Mouse (Mus musculus) cerebellum, postnatal 10 days (tissue): ENCODE measurements at regions not wholly inside any gene's neighbourhood (a gene's known extent, or its start where the extent isn't known, plus 50 kb on each side); places are given as distances from the start of the nearest gene placed in this dataset.
A peak's percentile ranks its signal among the peaks of the same experiment; 100 is the strongest.

Source experiments
- DNase-seq, 2 experiments: peaks; one replicate each; pipeline ENCODE4 v3.0.0; 2021; ENCODE audit warnings: mixed read lengths in 2 of 2

DNA sequence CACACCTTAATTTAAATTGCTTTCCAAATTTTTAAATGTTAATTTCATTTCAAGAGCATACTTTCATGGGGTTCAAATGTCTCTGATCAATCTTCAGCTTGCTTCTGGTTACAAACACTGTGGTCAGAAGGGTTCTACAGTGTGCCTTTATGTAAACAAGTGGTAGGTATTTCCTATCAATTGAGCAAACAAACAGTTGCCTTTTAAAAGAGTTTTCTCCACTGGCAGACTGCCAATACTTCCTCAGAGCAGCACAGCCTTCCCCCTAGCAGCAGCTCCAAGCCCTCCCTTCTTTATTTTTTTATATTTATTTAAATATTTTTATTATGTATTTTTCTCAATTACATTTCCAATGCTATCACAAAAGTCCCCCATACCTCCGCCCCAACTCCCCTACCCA lies 977.8 kb downstream of the Fstl5 start:
- DNase-seq: peak; percentile 3 to 16

DNA sequence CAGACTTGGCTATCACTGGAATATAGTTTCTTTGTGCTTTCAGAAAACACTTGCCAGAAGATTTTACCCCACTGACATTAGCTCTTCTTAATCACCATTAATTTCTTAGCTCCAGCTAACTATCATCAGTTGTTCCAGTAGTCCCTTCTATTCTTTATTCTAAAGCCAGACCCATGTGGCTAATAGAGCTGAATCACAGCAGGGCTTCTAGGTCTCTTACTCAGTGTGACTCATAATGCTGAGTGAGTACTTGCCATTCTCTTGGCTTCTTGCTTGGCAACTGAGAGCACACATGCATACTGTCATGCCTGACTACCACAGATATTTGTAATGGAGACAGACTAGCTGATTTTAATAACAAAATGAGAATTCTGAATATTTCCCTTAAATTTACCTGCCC lies 1001.0 kb downstream of the Fstl5 start:
- peak; percentile 1 to 2 for DNase-seq

DNA sequence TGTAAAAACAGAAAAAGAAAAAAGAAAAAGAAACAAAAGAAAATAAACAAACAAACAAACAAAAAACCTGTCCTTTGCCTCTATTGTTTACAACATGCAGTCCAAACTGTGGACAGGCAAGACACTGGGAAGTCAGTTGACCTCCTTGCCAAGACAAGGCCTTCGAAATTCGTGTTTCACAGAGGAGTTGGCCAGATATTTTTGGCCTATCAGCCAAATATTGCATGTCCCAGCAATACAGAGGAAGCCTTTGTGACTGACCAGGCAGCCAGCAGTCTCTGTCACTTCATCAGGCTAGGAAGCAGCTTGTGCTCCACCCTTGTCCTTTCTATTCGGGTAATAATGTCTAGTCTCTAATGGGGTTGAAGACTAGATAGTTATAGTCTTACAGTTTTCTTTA lies 1017.7 kb downstream of the Fstl5 start:
- peak; percentile 8 to 10 for DNase-seq

DNA sequence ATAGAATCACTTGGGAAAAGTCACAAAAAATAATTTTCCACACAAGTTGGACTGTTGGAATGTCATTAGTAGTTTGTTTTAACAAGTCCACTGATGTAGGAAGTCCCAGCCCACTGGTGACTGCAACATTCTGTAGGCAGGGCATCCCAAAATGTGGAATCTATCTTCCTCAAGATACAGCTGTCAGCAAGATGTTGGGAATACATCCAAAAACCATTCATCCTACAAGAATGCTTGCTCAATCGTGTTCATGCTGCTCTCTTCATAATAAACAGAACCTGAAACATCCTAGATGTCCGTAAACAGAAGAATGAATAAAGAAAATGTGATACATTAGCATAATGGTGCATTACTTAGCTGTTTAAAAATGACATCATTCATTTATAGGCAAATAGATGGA lies 1038.9 kb downstream of the Fstl5 start:
- DNase-seq: no peak

DNA sequence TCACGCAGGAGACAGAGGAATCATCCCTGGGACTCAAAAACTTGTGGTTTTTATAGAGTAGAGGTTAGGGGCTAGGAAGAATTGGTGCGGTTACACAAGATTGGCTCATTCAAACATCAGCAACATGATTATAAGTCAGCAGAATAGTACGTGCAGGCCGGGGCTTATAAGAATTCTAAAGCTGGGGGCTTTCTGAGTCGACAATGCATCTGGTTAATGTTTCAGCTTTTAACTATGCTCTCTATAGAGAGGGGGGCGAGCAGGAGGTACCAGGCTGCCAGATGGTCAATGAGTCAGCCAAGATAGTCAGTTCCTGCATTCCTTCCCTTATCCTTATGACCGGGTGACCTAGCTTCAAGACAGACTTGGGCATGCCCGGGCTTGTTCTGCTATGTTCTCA lies 1046.5 kb downstream of the Fstl5 start:
- no peak for DNase-seq

DNA sequence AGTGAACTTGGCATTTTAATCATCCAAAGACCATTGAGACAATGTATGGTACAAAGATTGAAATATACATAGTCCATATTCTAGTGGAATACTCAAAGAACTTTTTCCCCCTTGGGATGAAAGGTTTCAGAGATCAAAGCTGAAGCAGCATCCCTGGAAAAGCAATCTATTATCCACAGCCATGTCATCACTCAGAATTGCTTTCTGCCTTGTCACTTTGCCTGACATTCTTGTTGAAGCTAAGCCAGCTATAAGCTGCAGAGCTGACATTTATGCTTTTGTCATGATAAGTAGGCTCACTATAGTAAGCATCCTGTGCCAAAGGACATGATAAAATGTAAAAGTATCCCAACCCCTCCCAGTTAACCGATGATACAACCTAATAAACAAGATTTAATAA lies 1077.6 kb downstream of the Fstl5 start:
- no peak for DNase-seq

DNA sequence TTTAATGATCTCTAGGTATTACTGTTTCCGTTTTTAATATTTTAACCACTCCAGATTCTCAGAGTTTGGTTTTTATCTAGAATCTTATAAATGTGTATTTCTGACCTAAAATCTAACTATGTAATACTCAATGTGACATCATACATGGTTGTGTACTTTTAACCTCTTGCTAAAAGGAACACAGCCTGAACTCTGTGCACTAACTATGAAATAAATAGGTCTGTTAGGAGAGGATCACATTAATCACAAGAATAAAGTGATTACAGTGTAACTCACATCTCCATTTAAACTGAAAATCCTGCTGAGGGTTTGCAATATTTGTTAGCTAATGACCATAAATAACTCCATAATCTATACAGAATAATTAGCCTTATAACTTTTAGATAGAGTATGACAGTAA lies 1123.8 kb downstream of the Fstl5 start:
- no peak for DNase-seq

DNA sequence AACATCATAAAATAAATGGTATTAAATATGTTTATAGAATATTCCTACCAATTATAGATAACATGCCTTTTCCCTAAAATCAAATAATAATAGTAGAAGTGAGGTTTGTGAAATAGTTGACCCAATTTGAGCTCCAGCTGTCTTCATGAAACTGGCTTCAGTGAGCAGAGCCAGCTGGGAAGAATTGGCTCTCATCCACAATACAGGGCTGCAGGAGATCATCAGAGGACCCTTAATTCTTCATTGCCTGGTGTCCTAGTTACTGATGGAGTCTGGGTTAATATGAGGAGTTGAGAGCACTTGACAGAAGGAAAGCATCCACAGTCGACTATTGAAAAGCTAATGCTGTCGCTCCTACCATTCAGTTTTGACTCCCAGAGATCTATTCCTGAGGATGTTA lies 1124.2 kb downstream of the Fstl5 start:
- DNase-seq: peak; percentile 56 to 68

DNA sequence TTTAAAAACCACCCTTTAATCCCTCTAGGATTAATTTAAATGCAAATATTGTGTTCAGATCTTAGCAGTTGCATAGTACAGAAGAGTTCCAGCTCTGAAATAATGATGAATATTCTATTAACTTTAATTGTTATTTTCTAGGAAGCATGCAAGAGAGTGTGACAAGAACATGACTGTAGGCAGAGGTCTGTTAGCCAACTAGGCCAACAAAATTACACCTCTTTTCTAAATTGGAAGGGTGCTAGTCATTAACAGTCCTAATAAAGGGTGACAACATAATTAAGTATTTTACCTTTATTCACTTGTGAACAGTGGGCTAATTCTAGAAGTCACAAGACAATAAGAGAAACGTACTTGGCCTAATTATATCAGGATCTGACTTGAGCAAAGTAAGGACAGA lies 1151.9 kb downstream of the Fstl5 start:
- no peak for DNase-seq
